Mouse (Mus musculus) forebrain, embryonic 10.5 days (tissue): ENCODE results near the gene Fam81b. TPM values are rescaled to one million over a fixed set of nuclear protein-coding genes. Genes with fewer than 3 reads are reported as not detected.

Source experiments
- DNase-seq: peaks from one replicate; pipeline ENCODE4 v3.0.0-alpha.2; 2017; ENCODE audit warnings: low spot score; ENCODE audit errors: extremely low spot score
- H3K27ac ChIP-seq: fragments of 300-500 bp; sonication (generic); 2 replicates; pipeline ENCODE4 v1.5.1; 2016; ENCODE audit warnings: mild to moderate bottlenecking
- H3K27me3 ChIP-seq: fragments of 300-500 bp; sonication (generic); 2 replicates; pipeline ENCODE4 v1.6.1; 2016; ENCODE audit warnings: mild to moderate bottlenecking; ENCODE audit not compliant: poor library complexity, severe bottlenecking
- H3K36me3 ChIP-seq: fragments of 300-500 bp; sonication (generic); replicated peaks from 2 replicates; pipeline ENCODE4 v1.6.1; 2016; ENCODE audit warnings: mild to moderate bottlenecking, moderate library complexity
- H3K4me1 ChIP-seq: fragments of 300-500 bp; sonication (generic); 2 replicates; pipeline ENCODE4 v1.6.1; 2016
- H3K4me3 ChIP-seq: fragments of 300-500 bp; sonication (generic); 2 replicates; pipeline ENCODE4 v1.5.1; 2016; ENCODE audit warnings: mild to moderate bottlenecking, moderate library complexity
- H3K9me3 ChIP-seq: fragments of 300-500 bp; sonication (generic); 2 replicates; pipeline ENCODE4 v1.6.1; 2016; ENCODE audit warnings: mild to moderate bottlenecking, moderate library complexity
- WGBS: fragments of 180-500 bp; shearing (Covaris S2); methylation state at CpG from one replicate; pipeline ENCODE4 v1.1.7; 2016; 5-methylcytosine and 5-hydroxymethylcytosine counted together
- microRNA-seq: library from miRNA; unstranded; fragments of <30 nt; microRNA quantifications from one replicate; pipeline ENCODE4, GENCODE M21; 2017
- polyA plus RNA-seq: library from polyadenylated mRNA; unstranded; fragments of >200 nt; fragmentation: Nextera tagmentation; extraction: Ambion mirVana; gene quantifications from 2 replicates; pipeline ENCODE4 v1.2.1, GENCODE M21; 2016

The Fam81b gene
- polyA plus RNA-seq, 1 experiment from 2014 or later: not detected

DNA sequence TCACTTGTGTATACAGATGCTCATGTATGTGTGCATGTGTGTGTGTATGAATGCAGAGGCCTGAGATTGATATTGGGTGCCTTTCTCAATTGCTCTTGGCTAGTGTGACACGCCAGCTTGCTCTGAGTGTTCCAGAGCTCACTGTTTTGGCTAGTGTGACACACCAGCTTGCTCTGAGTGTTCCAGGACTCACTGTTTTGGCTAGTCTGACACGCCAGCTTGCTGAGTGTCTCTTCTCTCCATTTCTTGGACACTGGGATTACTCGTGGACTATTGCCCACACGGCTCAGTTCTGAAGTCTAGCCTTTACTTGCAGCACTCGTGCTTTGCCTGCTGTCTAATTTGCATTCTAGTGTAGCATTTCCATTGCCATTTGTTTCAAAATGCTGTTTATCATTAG, 126.2 kb downstream of the Fam81b start:
- Histone ChIP-seq H3K4me1 (no peaks in the 10 kb centered on the region), H3K27me3 (no peaks in the 10 kb centered on the region), H3K9me3 (peaks cover 10% of the 10 kb centered on the region), H3K27ac (no peak overlapping the region), H3K4me3 (no peak overlapping the region), H3K36me3 (peaks cover 54% of the 10 kb centered on the region)
- DNase-seq: no peak
- WGBS: 90% methylated on average over 5 of the region's 5 CpGs

DNA sequence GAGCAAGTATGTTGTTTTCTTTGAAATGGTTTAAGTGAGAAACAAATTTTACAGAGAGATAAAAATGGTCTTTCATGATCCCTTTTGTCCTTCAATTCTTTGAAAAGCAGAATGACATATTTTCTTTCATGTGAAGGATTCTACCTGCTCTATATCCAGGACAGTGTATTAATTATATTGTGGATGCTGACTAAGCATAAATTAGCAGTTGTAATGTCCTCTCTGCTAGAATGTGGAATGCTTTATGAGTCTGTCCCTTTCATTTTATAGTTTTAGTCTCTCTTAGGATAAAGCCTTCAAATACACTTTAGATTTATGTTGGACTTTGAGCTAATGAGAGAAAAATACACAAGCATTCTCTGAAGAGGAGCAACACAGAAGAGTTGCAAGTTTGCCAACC, 130.6 kb downstream of the Fam81b start:
- no peaks in the 10 kb centered on the region for H3K4me1 ChIP-seq
- H3K36me3 ChIP-seq: peaks cover 43% of the 10 kb centered on the region
- H3K27ac ChIP-seq: no peak overlapping the region
- no peaks in the 10 kb centered on the region for H3K27me3 ChIP-seq
- no peak overlapping the region for H3K4me3 ChIP-seq
- peaks cover 10% of the 10 kb centered on the region for H3K9me3 ChIP-seq
- DNase-seq: no peak

DNA sequence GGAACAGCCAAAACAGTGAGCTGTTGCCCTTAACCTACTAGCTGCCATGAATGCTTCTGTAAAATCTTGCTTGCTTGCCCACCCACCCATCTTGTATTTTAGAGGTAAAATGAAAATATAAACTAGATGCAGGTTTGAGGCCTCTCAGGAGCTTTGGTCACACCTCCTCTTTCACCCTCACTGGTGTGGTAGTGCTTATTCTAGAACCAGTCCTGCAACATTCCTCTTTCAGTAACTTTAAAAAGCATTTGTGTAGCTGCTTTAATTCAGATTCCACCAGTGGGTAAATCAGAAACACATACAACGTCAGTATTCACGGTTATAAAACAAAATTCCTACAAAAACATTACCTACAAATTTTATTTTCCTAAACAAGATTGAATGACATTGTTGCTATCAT, 144.3 kb downstream of the Fam81b start:
- H3K36me3 ChIP-seq: peaks cover 84% of the 10 kb centered on the region
- DNase-seq: no peak
- 88% methylated on average over 2 of the region's 2 CpGs for WGBS

DNA sequence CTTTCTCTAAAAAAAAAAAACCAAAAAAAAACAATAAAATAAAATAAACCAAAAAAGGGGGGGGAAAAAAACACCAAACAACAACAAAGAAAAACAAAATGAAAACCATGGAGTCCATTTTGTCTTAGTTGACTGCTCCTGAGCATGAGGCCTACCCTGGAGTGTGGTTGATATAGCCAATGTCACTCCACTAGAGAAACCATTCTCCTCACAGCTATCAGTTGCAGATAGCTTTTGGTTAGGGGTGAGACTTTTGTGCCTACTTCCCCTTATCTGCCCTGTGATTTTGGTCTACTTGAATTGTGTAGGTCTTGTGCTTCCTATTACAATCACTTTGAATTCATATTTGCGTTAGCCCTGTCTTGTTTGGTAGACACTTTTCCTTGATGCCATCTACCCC, 147.4 kb downstream of the Fam81b start:
- H3K4me3 ChIP-seq: no peak overlapping the region
- H3K27me3 ChIP-seq: no peaks in the 10 kb centered on the region
- H3K4me1 ChIP-seq: no peaks in the 10 kb centered on the region
- H3K9me3 ChIP-seq: no peaks in the 10 kb centered on the region
- WGBS: 95% methylated on average over 1 of the region's 1 CpGs
- H3K36me3 ChIP-seq: peaks cover 79% of the 10 kb centered on the region
- no peak overlapping the region for H3K27ac ChIP-seq
- DNase-seq: no peak

More for the DNA sequence above, 144.3 kb downstream of the Fam81b start:
- Histone ChIP-seq H3K4me3 (no peak overlapping the region), H3K4me1 (no peaks in the 10 kb centered on the region), H3K27ac (no peak overlapping the region), H3K27me3 (no peaks in the 10 kb centered on the region), H3K9me3 (no peaks in the 10 kb centered on the region)

DNA sequence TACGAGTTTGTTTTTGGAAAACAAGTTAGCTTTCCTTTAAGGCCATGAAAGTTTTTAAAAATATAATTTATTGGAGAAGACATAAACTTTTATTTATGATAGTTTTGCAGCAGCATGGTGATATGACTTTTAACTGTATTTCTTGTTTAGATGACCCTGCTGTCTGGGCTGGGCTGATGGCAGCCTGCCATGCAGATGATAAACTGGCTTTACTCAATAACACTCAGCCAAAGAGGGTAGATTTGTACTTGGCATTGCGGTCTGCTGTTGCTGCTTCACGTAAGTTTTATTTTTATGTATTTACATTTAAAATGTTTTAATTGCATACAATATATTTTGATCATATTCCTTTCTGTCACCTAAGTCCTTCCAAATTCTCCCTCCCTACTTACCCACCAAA, 147.8 kb downstream of the Fam81b start:
- H3K36me3 ChIP-seq: peaks cover 77% of the 10 kb centered on the region

More for the DNA sequence above, 147.8 kb downstream of the Fam81b start:
- H3K4me3 ChIP-seq: no peak overlapping the region
- DNase-seq: no peak
- H3K4me1 ChIP-seq: no peaks in the 10 kb centered on the region
- no peaks in the 10 kb centered on the region for H3K27me3 ChIP-seq
- H3K27ac ChIP-seq: no peak overlapping the region
- WGBS: 96% methylated on average over 3 of the region's 3 CpGs
- H3K9me3 ChIP-seq: no peaks in the 10 kb centered on the region

Small RNA genes lying within 50 kb of the gene (microRNA-seq; reads per million reads assigned to microRNA genes)
- gene Gm24025: not detected

Other genes starting within 250 kb of the Fam81b start
- gene Gpr150, start 248.1 kb downstream of the Fam81b start, polyA plus RNA-seq: 0.48 and 0.66 TPM in 2 replicates
- gene Arsk, start 206.4 kb downstream of the Fam81b start, polyA plus RNA-seq: 5.2 and 5.3 TPM in 2 replicates
- gene Ttc37, start 206.3 kb downstream of the Fam81b start, polyA plus RNA-seq: 14.6 and 15.9 TPM in 2 replicates
- gene Mctp1, start 79.5 kb upstream of the Fam81b start, polyA plus RNA-seq: 1.9 and 3.0 TPM in 2 replicates